Mouse (Mus musculus) embryonic fibroblast, embryonic 13.5 days (primary cell): ENCODE measurements around the gene Xrcc3.

ENCODE experiments used
- CTCF ChIP-seq: IDR thresholded peaks from 2 replicates; pipeline ENCODE4 v1.5.1; 2011; ENCODE audit warnings: mild to moderate bottlenecking, control low read depth, low read length, moderate library complexity, borderline replicate concordance; ENCODE audit not compliant: insufficient read depth
- POLR2A ChIP-seq: IDR thresholded peaks from 2 replicates; pipeline ENCODE4 v1.6.1; 2011; ENCODE audit warnings: low read depth, mild to moderate bottlenecking, control low read depth, low read length, moderate library complexity

DNA sequence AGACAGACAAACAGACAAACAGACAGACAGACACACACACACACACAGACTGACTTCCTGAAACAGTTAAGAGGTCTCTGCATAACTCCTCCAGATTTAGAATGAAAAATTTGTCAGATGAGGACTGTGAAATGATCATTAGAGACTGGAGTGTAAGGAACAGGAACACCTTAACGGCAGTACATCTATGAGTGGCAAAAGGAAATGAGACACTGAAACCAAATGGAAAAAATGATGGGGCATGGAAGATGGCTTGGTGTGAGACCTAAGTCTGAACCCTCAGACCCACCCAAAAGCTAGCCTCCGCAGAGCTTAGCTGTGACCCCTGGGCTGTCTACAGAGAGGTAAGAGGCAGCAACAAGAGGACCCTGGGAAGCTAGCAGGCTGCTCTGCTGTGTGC is 41.8 kb upstream of the Xrcc3 start:
- TF ChIP-seq CTCF = no peak
- TF ChIP-seq POLR2A = no peak
